Mouse (Mus musculus): ENCODE data around the gene Lrrc20.

The Lrrc20 gene

GRCm38 (mm10) chr10:61517296-61518071 is 41.9 kb downstream of the Lrrc20 start:
- DNase-seq = no peak

- no peak for DNase-seq
Measured at GRCm38 (mm10) chr10:61518320-61518719, 42.7 kb downstream of the Lrrc20 start.

GRCm38 (mm10) chr10:61519491-61519890 is 43.9 kb downstream of the Lrrc20 start:
- no peak for DNase-seq

GRCm38 (mm10) chr10:61520714-61521113 is 45.1 kb downstream of the Lrrc20 start:
- no peak for DNase-seq

- no peak for DNase-seq
Measured at GRCm38 (mm10) chr10:61530936-61531335, 55.3 kb downstream of the Lrrc20 start.

- DNase-seq = no peak
Measured at GRCm38 (mm10) chr10:61533285-61533684, 57.7 kb downstream of the Lrrc20 start.

GRCm38 (mm10) chr10:61534371-61535101 is 58.9 kb downstream of the Lrrc20 start:
- no peak for DNase-seq

GRCm38 (mm10) chr10:61535441-61535840 is 59.8 kb downstream of the Lrrc20 start:
- DNase-seq = no peak

- DNase-seq = no peak
Measured at GRCm38 (mm10) chr10:61536130-61537035, 60.8 kb downstream of the Lrrc20 start.

GRCm38 (mm10) chr10:61537036-61537380 is 61.4 kb downstream of the Lrrc20 start:
- DNase-seq = no peak

- no peak for DNase-seq
Measured at GRCm38 (mm10) chr10:61538446-61538845, 62.8 kb downstream of the Lrrc20 start.

- DNase-seq = no peak
Measured at GRCm38 (mm10) chr10:61544127-61544862, 68.7 kb downstream of the Lrrc20 start.

GRCm38 (mm10) chr10:61544863-61545240 is 69.3 kb downstream of the Lrrc20 start:
- DNase-seq = no peak

GRCm38 (mm10) chr10:61550106-61550505 is 74.5 kb downstream of the Lrrc20 start:
- no peak for DNase-seq

GRCm38 (mm10) chr10:61555155-61555554 is 79.6 kb downstream of the Lrrc20 start:
- no peak for DNase-seq

- no peak for DNase-seq
Measured at GRCm38 (mm10) chr10:61558631-61559030, 83.0 kb downstream of the Lrrc20 start.

GRCm38 (mm10) chr10:61559544-61559943 is 83.9 kb downstream of the Lrrc20 start:
- DNase-seq = no peak

- no peak for DNase-seq
Measured at GRCm38 (mm10) chr10:61563550-61563949, 87.9 kb downstream of the Lrrc20 start.

GRCm38 (mm10) chr10:61564408-61564807 is 88.8 kb downstream of the Lrrc20 start:
- no peak for DNase-seq

GRCm38 (mm10) chr10:61570181-61570580 is 94.6 kb downstream of the Lrrc20 start:
- DNase-seq = no peak

- DNase-seq = no peak
Measured at GRCm38 (mm10) chr10:61572126-61572525, 96.5 kb downstream of the Lrrc20 start.

- no peak for DNase-seq
Measured at GRCm38 (mm10) chr10:61576120-61576767, 100.6 kb downstream of the Lrrc20 start.

All from B cell, adult 2 months (primary cell).